Mouse (Mus musculus) heart, embryonic 14.5 days (tissue): ENCODE results near the gene Fgf12. TPM values are rescaled to one million over a fixed set of nuclear protein-coding genes. Genes with fewer than 3 reads are reported as not detected.

Experiments
- ATAC-seq: fragments of 200-750 bp; cut with Nextera tagmentation; 2 replicates; pipeline ENCODE4 v1.8.0; 2017; ENCODE audit warnings: low read depth, moderate TSS enrichment; ENCODE audit not compliant: insufficient number of reproducible peaks, insufficient read depth, low FRiP score
- H3K27ac ChIP-seq, 2 experiments: fragments of 200-500 bp in 1 of 2; fragments of 300-500 bp in 1 of 2; sonication (generic) in 1 of 2; replicated peaks in 1 of 2; 2 replicates each; pipeline ENCODE4 v1.5.1; 2012 to 2014; ENCODE audit warnings: low read depth in 2 of 2, low read length in 2 of 2, control low read depth in 1 of 2, mild to moderate bottlenecking in 1 of 2, mixed read lengths in 1 of 2; ENCODE audit not compliant: control insufficient read depth in 1 of 2, insufficient read depth in 1 of 2
- H3K27me3 ChIP-seq: fragments of 300-500 bp; sonication (generic); 2 replicates; pipeline ENCODE4 v1.6.1; 2014; ENCODE audit warnings: mild to moderate bottlenecking, low read length, control low read depth; ENCODE audit not compliant: control insufficient read depth, insufficient read depth
- H3K36me3 ChIP-seq: fragments of 300-500 bp; sonication (generic); 2 replicates; pipeline ENCODE4 v1.6.1; 2014; ENCODE audit warnings: mild to moderate bottlenecking, control low read depth, low read length, mixed read lengths; ENCODE audit not compliant: control insufficient read depth, insufficient read depth
- H3K4me1 ChIP-seq, 2 experiments: fragments of 200-500 bp in 1 of 2; fragments of 300-500 bp in 1 of 2; sonication (generic) in 1 of 2; 2 replicates each; pipeline ENCODE4 v1.6.1; 2012 to 2014; ENCODE audit warnings: low read length in 2 of 2, control low read depth in 1 of 2, mixed read lengths in 1 of 2; ENCODE audit not compliant: control insufficient read depth in 2 of 2, insufficient read depth in 2 of 2
- H3K4me2 ChIP-seq: fragments of 300-500 bp; sonication (generic); 2 replicates; pipeline ENCODE4 v1.6.1; 2014; ENCODE audit warnings: mild to moderate bottlenecking, low read length
- H3K4me3 ChIP-seq, 2 experiments: fragments of 200-500 bp in 1 of 2; fragments of 300-500 bp in 1 of 2; sonication (generic) in 1 of 2; 2 replicates each; pipeline ENCODE4 v1.5.1; 2012 to 2014; ENCODE audit warnings: low read length in 2 of 2, mild to moderate bottlenecking in 2 of 2, control low read depth in 1 of 2, low read depth in 1 of 2, moderate library complexity in 1 of 2; ENCODE audit not compliant: control insufficient read depth in 1 of 2, insufficient read depth in 1 of 2
- H3K9ac ChIP-seq: fragments of 300-500 bp; sonication (generic); 2 replicates; pipeline ENCODE4 v1.6.1; 2014; ENCODE audit warnings: mild to moderate bottlenecking, low read length
- H3K9me3 ChIP-seq: fragments of 300-500 bp; sonication (generic); 2 replicates; pipeline ENCODE4 v1.6.1; 2016; ENCODE audit warnings: low read length, control low read depth; ENCODE audit not compliant: control insufficient read depth
- WGBS: fragments of 180-500 bp; shearing (Covaris S2); extraction: QIAGEN DNeasy Blood & Tissue Kit; methylation state at CpG from one replicate; pipeline ENCODE4 v1.1.7; 2014; 5-methylcytosine and 5-hydroxymethylcytosine counted together
- polyA plus RNA-seq: library from polyadenylated mRNA; unstranded; fragments of >200 nt; fragmentation: Nextera tagmentation; extraction: Ambion mirVana; gene quantifications from 2 replicates; pipeline ENCODE4 v1.2.1, GENCODE M21; 2014

Fgf12 gene
- polyA plus RNA-seq, 1 experiment from 2014 or later = 35.0 TPM

GRCm38 (mm10) chr16:28479022-28479421 is 273.8 kb downstream of the Fgf12 start:
- H3K27me3 ChIP-seq = no peaks in the 10 kb centered on the region
- no peaks in the 10 kb centered on the region for H3K36me3 ChIP-seq

GRCm38 (mm10) chr16:28476651-28477050 is 276.2 kb downstream of the Fgf12 start:
- H3K9me3 ChIP-seq = peaks cover 3% of the 10 kb centered on the region
- no peaks in the 10 kb centered on the region for H3K27me3 ChIP-seq
- WGBS = 93% methylated on average over 4 of the region's 4 CpGs
- no peak overlapping the region for H3K9ac ChIP-seq
- H3K27ac ChIP-seq = no peak overlapping the region
- H3K36me3 ChIP-seq = no peaks in the 10 kb centered on the region
- H3K4me2 ChIP-seq = no peak overlapping the region
- no peak for ATAC-seq
- no peak overlapping the region for H3K4me3 ChIP-seq
- no peaks in the 10 kb centered on the region for H3K4me1 ChIP-seq

More at GRCm38 (mm10) chr16:28479022-28479421, 273.8 kb downstream of the Fgf12 start:
- Histone ChIP-seq H3K27ac (no peak overlapping the region), H3K9ac (no peak overlapping the region), H3K4me2 (no peak overlapping the region), H3K4me1 (no peaks in the 10 kb centered on the region), H3K9me3 (peaks cover 3% of the 10 kb centered on the region), H3K4me3 (no peak overlapping the region)
- 83% methylated on average over 2 of the region's 2 CpGs for WGBS
- ATAC-seq = no peak

GRCm38 (mm10) chr16:28475553-28475952 is 277.3 kb downstream of the Fgf12 start:
- 55% methylated on average over 1 of the region's 1 CpGs for WGBS
- Histone ChIP-seq H3K4me3 (no peak overlapping the region), H3K27me3 (no peaks in the 10 kb centered on the region), H3K4me2 (no peak overlapping the region), H3K9ac (no peak overlapping the region), H3K9me3 (no peaks in the 10 kb centered on the region), H3K27ac (no peak overlapping the region), H3K36me3 (no peaks in the 10 kb centered on the region), H3K4me1 (no peaks in the 10 kb centered on the region)
- ATAC-seq = no peak

GRCm38 (mm10) chr16:28454821-28455220 is 298.0 kb downstream of the Fgf12 start:
- WGBS = 65% methylated on average over 3 of the region's 3 CpGs
- Histone ChIP-seq H3K36me3 (no peaks in the 10 kb centered on the region), H3K27me3 (no peaks in the 10 kb centered on the region), H3K27ac (no peak overlapping the region), H3K4me2 (no peak overlapping the region), H3K4me3 (no peak overlapping the region), H3K9ac (no peak overlapping the region), H3K4me1 (no peaks in the 10 kb centered on the region), H3K9me3 (no peaks in the 10 kb centered on the region)
- ATAC-seq = no peak

GRCm38 (mm10) chr16:28447114-28447455 is 305.8 kb downstream of the Fgf12 start:
- 4% methylated on average over 5 of the region's 6 CpGs for WGBS
- Histone ChIP-seq H3K9ac (peak overlapping the region; percentile 62), H3K4me1 (peaks cover 0 to 3% of the 10 kb centered on the region in 2 experiments; a peak in 2 of 4 replicates), H3K36me3 (no peaks in the 10 kb centered on the region), H3K27me3 (peaks cover 47% of the 10 kb centered on the region), H3K9me3 (no peaks in the 10 kb centered on the region), H3K4me2 (peak overlapping the region; percentile 93), H3K27ac (no peak overlapping the region), H3K4me3 (peak overlapping the region; percentile 59 to 68)
- ATAC-seq = no peak

GRCm38 (mm10) chr16:28446334-28447113 is 306.3 kb downstream of the Fgf12 start:
- Histone ChIP-seq H3K27ac (no peak overlapping the region), H3K36me3 (no peaks in the 10 kb centered on the region), H3K9me3 (no peaks in the 10 kb centered on the region), H3K4me3 (peak overlapping the region; percentile 59 to 68), H3K4me2 (peak overlapping the region; percentile 93), H3K27me3 (peaks cover 48% of the 10 kb centered on the region), H3K4me1 (peaks cover 0 to 3% of the 10 kb centered on the region in 2 experiments; a peak in 2 of 4 replicates), H3K9ac (peak overlapping the region; percentile 62)
- under 1% methylated on average over 69 of the region's 82 CpGs for WGBS
- peak; percentile 66; the same call in 1 of the 2 replicates for ATAC-seq

- H3K27me3 ChIP-seq = peaks cover 48% of the 10 kb centered on the region
- 0 out of 2 replicates have a peak, but pooled peaks have one; percentile 16 for ATAC-seq
Observed at GRCm38 (mm10) chr16:28445800-28446333, 307.0 kb downstream of the Fgf12 start.

More at GRCm38 (mm10) chr16:28445800-28446333, 307.0 kb downstream of the Fgf12 start:
- WGBS = 1% methylated on average over 39 of the region's 42 CpGs
- H3K4me3 ChIP-seq = peak overlapping the region; percentile 59 to 68
- peak overlapping the region; percentile 62 for H3K9ac ChIP-seq
- H3K9me3 ChIP-seq = no peaks in the 10 kb centered on the region
- H3K4me1 ChIP-seq = peaks cover 0 to 3% of the 10 kb centered on the region in 2 experiments; a peak in 2 of 4 replicates
- no peak overlapping the region for H3K27ac ChIP-seq
- peak overlapping the region; percentile 93 for H3K4me2 ChIP-seq
- no peaks in the 10 kb centered on the region for H3K36me3 ChIP-seq
